Mouse (Mus musculus): ENCODE results near the gene Gm6882.
"Not testable (repeated sequence)": the region's sequence is repeated elsewhere in the genome, so short reads cannot be mapped to it uniquely, and the experiment has no call there.

The Gm6882 gene

DNA sequence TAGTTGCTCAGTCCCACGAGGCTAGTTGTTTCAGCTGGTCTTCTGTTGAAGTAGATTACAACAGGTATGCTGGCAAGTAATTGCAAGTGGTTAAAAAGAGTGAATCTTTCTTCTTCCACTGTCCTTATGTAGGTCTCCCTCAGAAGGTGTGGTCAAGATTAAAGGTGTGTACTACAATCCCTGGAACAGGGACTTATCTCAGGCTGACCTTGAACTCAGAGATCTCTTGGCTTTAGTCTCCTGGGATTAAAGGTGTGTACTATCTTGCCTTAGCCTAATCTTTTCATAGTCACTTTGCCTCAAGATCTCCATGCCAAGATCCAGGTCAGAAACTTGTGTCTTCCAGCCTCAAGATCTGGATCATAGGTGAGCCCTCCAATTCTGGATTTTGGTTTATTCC, at the start of gene Gm6882:
Gene Gm6882 (minus strand): TSS at position 101 of the 400 bp plus-strand sequence.
- DNase-seq (ENCODE audit: low spot score in 2 of 2), result not testable (repeated sequence)
